Mouse (Mus musculus): ENCODE measurements around the gene Kank4.

Gene Kank4

DNA sequence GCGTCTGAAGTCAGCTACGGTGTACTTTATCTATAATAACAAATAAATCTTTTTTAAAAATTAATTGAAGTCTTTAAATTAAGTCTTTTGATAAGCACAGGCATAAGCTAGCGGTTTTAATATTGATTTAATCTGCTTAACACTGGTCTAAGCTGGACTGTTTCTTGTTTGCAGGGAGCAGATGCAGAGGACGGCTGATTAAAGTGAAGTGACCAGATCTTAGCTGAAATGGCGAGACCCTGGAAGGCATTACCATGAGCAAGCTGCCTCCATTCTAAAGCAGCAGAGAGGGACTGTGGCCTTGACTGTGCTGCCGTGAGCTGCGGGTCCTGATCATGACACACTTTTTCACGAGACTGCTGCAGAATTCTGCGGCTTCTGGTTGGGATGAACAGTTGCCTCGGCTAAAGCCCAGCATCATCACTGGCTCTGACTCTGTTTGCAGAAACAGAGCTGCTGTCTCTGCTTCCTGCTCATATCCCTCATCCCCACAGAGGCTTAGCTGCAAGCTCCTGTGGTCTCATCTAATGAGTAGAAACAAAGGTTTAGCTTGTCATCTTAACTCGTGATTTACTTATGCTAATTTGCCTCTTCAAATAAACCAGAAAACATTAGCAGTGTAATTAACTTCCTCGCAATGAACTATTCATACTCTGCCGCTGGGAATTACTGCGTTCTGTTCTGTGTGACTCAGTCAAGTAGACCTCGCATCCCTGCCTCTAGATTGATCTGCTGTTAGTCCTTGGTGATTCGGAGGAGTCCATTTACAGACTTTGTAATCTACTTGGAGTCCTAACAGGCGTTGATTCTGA lies 99.4 kb downstream of the Kank4 start:
- POLR2A ChIA-PET: interaction anchor here in 3 of 4 experiments (0.5 to 1.9 kb wide), 8 partner anchors 10 to 205 kb away, joined by 3 to 9 read pairs (median 4); no protein-coding TSS in a partner anchor
- CTCF ChIA-PET: interaction anchor here in 2 of 4 experiments (0.6 to 1.2 kb wide), 2 partner anchors 90 to 165 kb away, joined by 3 to 4 read pairs; no protein-coding TSS in a partner anchor

DNA sequence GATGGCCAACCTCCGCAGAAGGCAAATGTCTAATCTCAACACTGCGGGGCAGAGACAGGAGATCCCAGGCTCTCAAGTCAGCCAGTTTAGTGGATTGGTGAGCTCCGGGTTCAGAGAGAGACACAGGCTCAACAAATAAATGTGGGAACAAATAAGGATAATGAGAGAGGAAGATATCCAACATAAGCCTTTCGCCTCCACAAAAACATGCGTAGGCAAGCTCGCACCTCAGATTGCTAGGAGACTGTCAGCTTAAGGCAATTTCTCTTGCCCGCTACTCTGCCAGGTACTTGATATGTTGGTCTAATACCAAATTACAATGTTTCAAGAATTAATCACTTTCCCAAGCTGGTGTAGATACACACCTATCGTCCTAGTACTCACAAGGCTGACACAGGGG lies 106.4 kb downstream of the Kank4 start:
- POLR2A ChIA-PET: interaction anchor here in 2 of 4 experiments (0.6 to 1.1 kb wide), 2 partner anchors 9 to 212 kb away, joined by 3 read pairs; no protein-coding TSS in a partner anchor
- CTCF ChIA-PET: interaction anchor here in 2 of 4 experiments (0.7 to 1.4 kb wide), 3 partner anchors 9 to 15 kb away, joined by 3 read pairs; no protein-coding TSS in a partner anchor
